8 mouse cellular contexts compared by ENCODE assay signal in genomic region chr2:121957216-121957792, GRCm38 (mm10). TPM values are rescaled to one million over a fixed set of nuclear protein-coding genes. Genes with fewer than 3 reads are reported as not detected.
DNase-seq lines count a peak whose midpoint lies in the region; ATAC-seq and TF ChIP-seq lines count a peak whose summit lies in the region.

No protein-coding gene starts in this region.

- H3K27me3 ChIP-seq in lung, embryonic 14.5 days (ENCODE audit: insufficient read depth, low read length): no peaks in the 10 kb centered on the region
- H3K27me3 ChIP-seq in intestine, embryonic 14.5 days (replicated peaks; ENCODE audit: control insufficient read depth, insufficient read depth, low read length): no peaks in the 10 kb centered on the region
- no peaks in the 10 kb centered on the region for H3K27me3 ChIP-seq in neural tube, embryonic 14.5 days (ENCODE audit: control insufficient read depth, insufficient read depth, low read length)

- H3K36me3 ChIP-seq in lung, embryonic 14.5 days (ENCODE audit: insufficient read depth): peaks cover 24% of the 10 kb centered on the region
- peaks cover 28% of the 10 kb centered on the region for H3K36me3 ChIP-seq in intestine, embryonic 14.5 days (ENCODE audit: control insufficient read depth, insufficient read depth, low read length)
- peaks cover 4% of the 10 kb centered on the region; the same call in 1 of the 2 replicates for H3K36me3 ChIP-seq in neural tube, embryonic 14.5 days (ENCODE audit: control insufficient read depth, insufficient read depth, low read length)

- H3K9me3 ChIP-seq in lung, embryonic 14.5 days (ENCODE audit: low read depth, low read length): no peaks in the 10 kb centered on the region
- H3K9me3 ChIP-seq in intestine, embryonic 14.5 days (ENCODE audit: control insufficient read depth, low read length): no peaks in the 10 kb centered on the region
- H3K9me3 ChIP-seq in neural tube, embryonic 14.5 days (ENCODE audit: control insufficient read depth, low read length): no peaks in the 10 kb centered on the region

- peak overlapping the region; percentile 97 for H3K9ac ChIP-seq in lung, embryonic 14.5 days
- peak overlapping the region; percentile 96 for H3K9ac ChIP-seq in intestine, embryonic 14.5 days (ENCODE audit: low read length)
- peak overlapping the region; percentile 88 for H3K9ac ChIP-seq in neural tube, embryonic 14.5 days (replicated peaks; ENCODE audit: low read depth, low read length)

- peak overlapping the region; percentile 97; the same call in 1 of the 2 replicates for H3K27ac ChIP-seq in lung, embryonic 14.5 days (ENCODE audit: low read depth)
- peak overlapping the region; percentile 95; the same call in 1 of the 2 replicates for H3K27ac ChIP-seq in intestine, embryonic 14.5 days (ENCODE audit: low read depth)
- H3K27ac ChIP-seq in neural tube, embryonic 14.5 days (ENCODE audit: low read depth, low read length): no peak overlapping the region

- TF ChIP-seq CTCF in lung, embryonic 14.5 days (IDR thresholded peaks at IDR 0.05; ENCODE audit: low read depth): no peak

- no peak for ATAC-seq in lung, embryonic 14.5 days (ENCODE audit: insufficient read depth)
- ATAC-seq in intestine, embryonic 14.5 days (replicated peaks; ENCODE audit: low FRiP score, low TSS enrichment, low read depth): no peak
- no peak for ATAC-seq in neural tube, embryonic 14.5 days (ENCODE audit: low read depth)

- peak; percentile 7 for DNase-seq in lung, embryonic 14.5 days
- no peak for DNase-seq in lung, adult 18-20 months
- DNase-seq in c-Kit-positive CD71-positive TER-119-negative erythroid progenitor cells, embryonic 14.5 days (ENCODE audit: low read depth): peak; percentile 20
- DNase-seq in intestine, embryonic 14.5 days (ENCODE audit: low spot score): no peak
- no peak for DNase-seq in Muller cell, postnatal 12 days (ENCODE audit: inconsistent ontology term)
- no peak for DNase-seq in retina, embryonic 14.5 days (ENCODE audit: low spot score)
- DNase-seq in urinary bladder, postnatal 4 days (ENCODE audit: low spot score in 2 of 2): no peak

- H3K4me1 ChIP-seq in lung, embryonic 14.5 days (ENCODE audit: insufficient read depth): peaks cover 11% of the 10 kb centered on the region
- H3K4me1 ChIP-seq in intestine, embryonic 14.5 days (replicated peaks; ENCODE audit: control insufficient read depth, insufficient read depth, low read length): peaks cover 13% of the 10 kb centered on the region
- H3K4me1 ChIP-seq in neural tube, embryonic 14.5 days (ENCODE audit: control insufficient read depth, insufficient read depth, low read length): peaks cover 15% of the 10 kb centered on the region

- H3K4me3 ChIP-seq in lung, embryonic 14.5 days (ENCODE audit: low read depth, low read length): peak overlapping the region; percentile 96
- H3K4me3 ChIP-seq in intestine, embryonic 14.5 days (ENCODE audit: low read depth, low read length): peak overlapping the region; percentile 98
- H3K4me3 ChIP-seq in neural tube, embryonic 14.5 days (ENCODE audit: low read depth, low read length): peak overlapping the region; percentile 77

- H3K4me2 ChIP-seq in lung, embryonic 14.5 days: peak overlapping the region; percentile 82
- peak overlapping the region; percentile 90 for H3K4me2 ChIP-seq in intestine, embryonic 14.5 days (ENCODE audit: low read length)
- peak overlapping the region; percentile 57 for H3K4me2 ChIP-seq in neural tube, embryonic 14.5 days (ENCODE audit: low read depth, low read length)

- 4% methylated on average over 8 of the region's 8 CpGs for WGBS in lung, embryonic 14.5 days
- 5% methylated on average over 8 of the region's 8 CpGs for WGBS in intestine, embryonic 14.5 days
- WGBS in neural tube, embryonic 14.5 days: 16% methylated on average over 8 of the region's 8 CpGs

RNA-seq across cellular contexts. Expression of gene Mageb3, which starts 1.4 kb away (rescaled TPM):
- 0.12 TPM in 1 of 2 replicates, not detected in the other for polyA plus RNA-seq in lung, embryonic 14.5 days (2014; fragmentation: Nextera tagmentation; extraction: Ambion mirVana)
- polyA plus RNA-seq in intestine, embryonic 14.5 days (2014; fragmentation: Nextera tagmentation; extraction: Ambion mirVana): 0.09 and 0.30 TPM in 2 replicates
- 0.26 and 0.36 TPM in 2 replicates for polyA plus RNA-seq in neural tube, embryonic 14.5 days (2014; fragmentation: Nextera tagmentation; extraction: Ambion mirVana)

RNA-seq across cellular contexts. Expression of gene Ctdspl2, which starts 1.5 kb away (rescaled TPM):
- 58.9 and 60.2 TPM in 2 replicates for polyA plus RNA-seq in lung, embryonic 14.5 days (2014; fragmentation: Nextera tagmentation; extraction: Ambion mirVana)
- 51.8 and 60.3 TPM in 2 replicates for polyA plus RNA-seq in intestine, embryonic 14.5 days (2014; fragmentation: Nextera tagmentation; extraction: Ambion mirVana)
- polyA plus RNA-seq in neural tube, embryonic 14.5 days (2014; fragmentation: Nextera tagmentation; extraction: Ambion mirVana): 37.7 and 42.0 TPM in 2 replicates

Comparison
In these comparisons a context has a peak if more than half of its experiments do, and no peak if none do; other contexts are left out.
1. DNase-seq: peak in lung, embryonic 14.5 days (single experiment) and c-Kit-positive CD71-positive TER-119-negative erythroid progenitor cells, embryonic 14.5 days (single experiment); none in lung, adult 18-20 months (0 of 2), intestine, embryonic 14.5 days (single experiment), Muller cell, postnatal 12 days (single experiment), retina, embryonic 14.5 days (single experiment) and urinary bladder, postnatal 4 days (0 of 2).
2. Peak in every context shown above with its lines, with median percentiles within 50 percentile points of each other: H3K4me2 ChIP-seq, H3K4me3 ChIP-seq and H3K9ac ChIP-seq.